Mouse (Mus musculus): Measurements from ENCODE around the gene Il6st. TPM values are rescaled to one million over a fixed set of nuclear protein-coding genes. Genes with fewer than 3 reads are reported as not detected.

The Il6st gene
- polyA plus RNA-seq (2014; fragmentation: Nextera tagmentation; extraction: Ambion mirVana): 9.7 and 20.7 TPM in 2 replicates

- Histone ChIP-seq H3K27ac (replicated peaks; ENCODE audit: low read depth, low read length) (peak within 1 kb of the TSS; percentile 77), H3K4me3 (replicated peaks; ENCODE audit: low read depth, low read length) (peak within 1 kb of the TSS; percentile 93), H3K27me3 (ENCODE audit: control insufficient read depth, insufficient read depth, low read length) (no peaks in the 10 kb centered on the region), H3K36me3 (ENCODE audit: control insufficient read depth, insufficient read depth, low read length) (no peaks in the 10 kb centered on the region), H3K9me3 (ENCODE audit: control insufficient read depth, low read length) (no peaks in the 10 kb centered on the region), H3K9ac (replicated peaks; ENCODE audit: low read length) (peak within 1 kb of the TSS; percentile 82), H3K4me1 (ENCODE audit: control insufficient read depth, insufficient read depth, low read length) (peaks cover 13% of the 10 kb centered on the region), H3K4me2 (ENCODE audit: low read length) (peak within 1 kb of the TSS; percentile 90)
- peak; percentile 100 for ATAC-seq (ENCODE audit: low FRiP score, low TSS enrichment)
- under 1% methylated on average over 85 of the region's 85 CpGs for WGBS
- DNase-seq: peak; percentile 97
Measured at GRCm38 (mm10) chr13:112463868-112464625, at the start of gene Il6st. Gene Il6st, plus strand, starts transcription at chr13:112464070.

GRCm38 (mm10) chr13:112415896-112416295, 48.0 kb upstream of the Il6st start:
- Histone ChIP-seq H3K27me3 (ENCODE audit: control insufficient read depth, insufficient read depth, low read length) (no peaks in the 10 kb centered on the region), H3K9me3 (ENCODE audit: control insufficient read depth, low read length) (no peaks in the 10 kb centered on the region), H3K4me2 (ENCODE audit: low read length) (no peak overlapping the region), H3K27ac (replicated peaks; ENCODE audit: low read depth, low read length) (no peak overlapping the region), H3K4me1 (ENCODE audit: control insufficient read depth, insufficient read depth, low read length) (no peaks in the 10 kb centered on the region), H3K9ac (replicated peaks; ENCODE audit: low read length) (no peak overlapping the region), H3K4me3 (replicated peaks; ENCODE audit: low read depth, low read length) (no peak overlapping the region), H3K36me3 (ENCODE audit: control insufficient read depth, insufficient read depth, low read length) (no peaks in the 10 kb centered on the region)
- ATAC-seq (ENCODE audit: low FRiP score, low TSS enrichment): no peak
- WGBS: 78% methylated on average over 6 of the region's 6 CpGs
- DNase-seq: no peak

DNA sequence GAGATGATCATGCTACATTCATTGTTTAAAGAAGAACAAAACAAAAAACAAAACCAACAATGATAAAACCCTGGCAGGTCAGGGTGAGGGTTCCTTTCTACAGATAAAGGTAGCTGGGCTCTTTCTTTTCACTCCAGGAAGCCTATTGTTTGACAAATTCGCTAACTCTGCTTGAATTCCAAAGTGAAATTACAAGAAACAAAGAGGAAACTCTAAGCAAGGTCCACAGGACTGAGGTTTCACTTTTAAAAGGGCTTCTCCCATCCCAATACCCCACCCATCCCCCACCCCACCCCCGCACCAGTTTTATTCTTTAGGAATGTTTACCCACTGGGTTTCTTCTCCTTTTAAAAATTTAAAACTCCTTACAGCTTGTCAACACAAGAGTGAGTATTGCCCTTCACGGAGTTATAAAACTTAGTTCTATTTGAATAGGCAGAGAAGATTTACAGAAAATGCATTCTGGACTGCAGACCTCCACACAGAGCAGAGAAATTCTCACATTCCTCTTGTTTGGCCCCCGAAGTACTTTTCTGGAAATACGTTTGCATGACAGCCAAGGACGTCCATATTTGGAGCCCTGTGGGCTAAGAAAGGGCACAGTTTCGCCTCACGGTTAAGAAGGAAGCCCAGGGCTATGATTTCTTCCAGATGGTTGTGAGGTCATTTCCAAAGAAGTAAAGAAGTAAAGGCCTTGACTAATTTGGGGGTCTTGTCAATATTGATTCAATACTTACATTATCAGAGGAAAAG, 47.3 kb upstream of the Il6st start:
- H3K36me3 ChIP-seq (ENCODE audit: control insufficient read depth, insufficient read depth, low read length): no peaks in the 10 kb centered on the region
- no peak overlapping the region for H3K4me2 ChIP-seq (ENCODE audit: low read length)
- 28% methylated on average over 8 of the region's 8 CpGs for WGBS
- H3K4me1 ChIP-seq (ENCODE audit: control insufficient read depth, insufficient read depth, low read length): no peaks in the 10 kb centered on the region
- H3K4me3 ChIP-seq (replicated peaks; ENCODE audit: low read depth, low read length): no peak overlapping the region
- H3K27me3 ChIP-seq (ENCODE audit: control insufficient read depth, insufficient read depth, low read length): no peaks in the 10 kb centered on the region
- no peaks in the 10 kb centered on the region for H3K9me3 ChIP-seq (ENCODE audit: control insufficient read depth, low read length)
- ATAC-seq (ENCODE audit: low FRiP score, low TSS enrichment) (no peak), DNase-seq (no peak)
- no peak overlapping the region for H3K27ac ChIP-seq (replicated peaks; ENCODE audit: low read depth, low read length)
- H3K9ac ChIP-seq (replicated peaks; ENCODE audit: low read length): no peak overlapping the region

- Histone ChIP-seq H3K9me3 (ENCODE audit: control insufficient read depth, low read length) (no peaks in the 10 kb centered on the region), H3K9ac (replicated peaks; ENCODE audit: low read length) (no peak overlapping the region), H3K36me3 (ENCODE audit: control insufficient read depth, insufficient read depth, low read length) (no peaks in the 10 kb centered on the region), H3K27me3 (ENCODE audit: control insufficient read depth, insufficient read depth, low read length) (no peaks in the 10 kb centered on the region), H3K27ac (replicated peaks; ENCODE audit: low read depth, low read length) (no peak overlapping the region), H3K4me1 (ENCODE audit: control insufficient read depth, insufficient read depth, low read length) (no peaks in the 10 kb centered on the region), H3K4me2 (ENCODE audit: low read length) (no peak overlapping the region), H3K4me3 (replicated peaks; ENCODE audit: low read depth, low read length) (no peak overlapping the region)
- no peak for DNase-seq
- WGBS: 47% methylated on average over 4 of the region's 4 CpGs
- no peak for ATAC-seq (ENCODE audit: low FRiP score, low TSS enrichment)
Measured at GRCm38 (mm10) chr13:112417163-112417523, 46.7 kb upstream of the Il6st start.

DNA sequence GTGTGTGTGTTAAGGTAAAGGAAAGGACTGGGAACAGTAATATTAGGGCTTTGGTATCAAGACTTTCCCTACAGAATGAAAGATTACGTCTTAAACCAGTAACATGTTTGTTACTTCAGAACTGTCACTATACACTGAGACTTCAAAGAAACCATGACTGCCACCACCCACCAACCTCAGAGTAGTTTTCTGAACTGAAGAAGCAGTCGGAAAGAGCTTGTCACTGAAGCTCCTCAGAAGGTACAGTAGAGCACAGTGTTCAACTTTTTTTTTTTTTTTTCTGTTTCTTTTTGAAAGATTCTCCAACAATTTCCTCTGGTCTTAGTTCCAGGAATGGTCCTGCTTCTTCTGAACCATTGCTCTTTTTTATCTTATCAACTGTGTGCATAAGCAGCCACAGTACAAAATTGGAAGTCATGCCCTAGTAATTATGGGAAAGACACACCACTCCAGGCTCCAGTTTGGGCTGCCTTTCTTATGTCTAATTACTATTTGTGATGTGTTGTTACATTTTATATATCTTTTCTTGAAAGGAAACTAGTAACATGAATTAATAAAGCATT, 45.9 kb upstream of the Il6st start:
- WGBS: 81% methylated on average over 2 of the region's 2 CpGs
- Histone ChIP-seq H3K9me3 (ENCODE audit: control insufficient read depth, low read length) (no peaks in the 10 kb centered on the region), H3K9ac (replicated peaks; ENCODE audit: low read length) (no peak overlapping the region), H3K4me1 (ENCODE audit: control insufficient read depth, insufficient read depth, low read length) (no peaks in the 10 kb centered on the region), H3K36me3 (ENCODE audit: control insufficient read depth, insufficient read depth, low read length) (no peaks in the 10 kb centered on the region), H3K27me3 (ENCODE audit: control insufficient read depth, insufficient read depth, low read length) (no peaks in the 10 kb centered on the region), H3K4me3 (replicated peaks; ENCODE audit: low read depth, low read length) (no peak overlapping the region), H3K4me2 (ENCODE audit: low read length) (no peak overlapping the region), H3K27ac (replicated peaks; ENCODE audit: low read depth, low read length) (no peak overlapping the region)
- DNase-seq (no peak), ATAC-seq (ENCODE audit: low FRiP score, low TSS enrichment) (no peak)

DNA sequence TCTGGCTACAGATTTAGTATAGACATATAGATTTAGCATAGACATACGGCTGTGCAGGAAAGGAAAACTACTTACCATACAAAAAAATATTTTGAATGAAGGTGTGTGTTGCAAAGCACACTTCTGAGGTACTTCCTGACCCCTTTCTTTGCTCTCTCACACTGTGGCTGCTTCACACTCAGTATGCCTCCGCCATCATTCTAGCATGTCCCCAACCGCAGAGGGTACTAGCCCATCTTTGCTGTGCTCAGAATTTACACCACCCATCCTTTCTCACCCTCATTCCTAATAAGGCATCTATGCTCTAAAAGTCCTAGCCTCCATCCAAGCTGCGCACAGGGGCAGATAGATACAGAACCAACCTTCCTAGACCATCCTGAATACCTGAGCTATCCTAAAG, 45.3 kb upstream of the Il6st start:
- ATAC-seq (ENCODE audit: low FRiP score, low TSS enrichment): no peak
- WGBS: 94% methylated on average over 4 of the region's 4 CpGs
- no peak for DNase-seq
- Histone ChIP-seq H3K9me3 (ENCODE audit: control insufficient read depth, low read length) (no peaks in the 10 kb centered on the region), H3K27ac (replicated peaks; ENCODE audit: low read depth, low read length) (no peak overlapping the region), H3K27me3 (ENCODE audit: control insufficient read depth, insufficient read depth, low read length) (no peaks in the 10 kb centered on the region), H3K36me3 (ENCODE audit: control insufficient read depth, insufficient read depth, low read length) (no peaks in the 10 kb centered on the region), H3K4me1 (ENCODE audit: control insufficient read depth, insufficient read depth, low read length) (no peaks in the 10 kb centered on the region), H3K4me2 (ENCODE audit: low read length) (no peak overlapping the region), H3K9ac (replicated peaks; ENCODE audit: low read length) (no peak overlapping the region), H3K4me3 (replicated peaks; ENCODE audit: low read depth, low read length) (no peak overlapping the region)

- Histone ChIP-seq H3K9me3 (ENCODE audit: control insufficient read depth, low read length) (no peaks in the 10 kb centered on the region), H3K4me1 (ENCODE audit: control insufficient read depth, insufficient read depth, low read length) (no peaks in the 10 kb centered on the region), H3K4me2 (ENCODE audit: low read length) (no peak overlapping the region), H3K27ac (replicated peaks; ENCODE audit: low read depth, low read length) (no peak overlapping the region), H3K4me3 (replicated peaks; ENCODE audit: low read depth, low read length) (no peak overlapping the region), H3K9ac (replicated peaks; ENCODE audit: low read length) (no peak overlapping the region), H3K27me3 (ENCODE audit: control insufficient read depth, insufficient read depth, low read length) (no peaks in the 10 kb centered on the region), H3K36me3 (ENCODE audit: control insufficient read depth, insufficient read depth, low read length) (no peaks in the 10 kb centered on the region)
- WGBS: 87% methylated on average over 2 of the region's 2 CpGs
- ATAC-seq (ENCODE audit: low FRiP score, low TSS enrichment): no peak
- no peak for DNase-seq
Measured at GRCm38 (mm10) chr13:112424212-112424611, 39.7 kb upstream of the Il6st start.

GRCm38 (mm10) chr13:112424635-112425034, 39.2 kb upstream of the Il6st start:
- WGBS: 91% methylated on average over 7 of the region's 7 CpGs
- H3K9ac ChIP-seq (replicated peaks; ENCODE audit: low read length): no peak overlapping the region
- no peaks in the 10 kb centered on the region for H3K36me3 ChIP-seq (ENCODE audit: control insufficient read depth, insufficient read depth, low read length)
- no peak overlapping the region for H3K4me2 ChIP-seq (ENCODE audit: low read length)
- no peaks in the 10 kb centered on the region for H3K4me1 ChIP-seq (ENCODE audit: control insufficient read depth, insufficient read depth, low read length)
- no peak overlapping the region for H3K4me3 ChIP-seq (replicated peaks; ENCODE audit: low read depth, low read length)
- H3K9me3 ChIP-seq (ENCODE audit: control insufficient read depth, low read length): no peaks in the 10 kb centered on the region
- no peak for DNase-seq
- H3K27me3 ChIP-seq (ENCODE audit: control insufficient read depth, insufficient read depth, low read length): no peaks in the 10 kb centered on the region
- H3K27ac ChIP-seq (replicated peaks; ENCODE audit: low read depth, low read length): no peak overlapping the region
- ATAC-seq (ENCODE audit: low FRiP score, low TSS enrichment): no peak
